Mouse (Mus musculus): ENCODE data around the gene Ehd4. TPM values are rescaled to one million over a fixed set of nuclear protein-coding genes. Genes with fewer than 3 reads are reported as not detected.

Gene Ehd4
- total RNA-seq, 2 experiments from 2014 or later = 12.1 to 15.0 TPM

- H3K27ac ChIP-seq = no peak overlapping the region
- TF ChIP-seq CTCF (IDR thresholded peaks at IDR 0.05) = no peak
- DNase-seq (ENCODE audit: extremely low spot score in 1 of 2, low spot score in 2 of 2) = no peak
- intact Hi-C loops (cut with DNase I) = no loop called here
- no peak overlapping the region for H3K4me3 ChIP-seq
Observed at GRCm38 (mm10) chr2:120141671-120142070, 12.7 kb downstream of the Ehd4 start.

- Histone ChIP-seq H3K27ac (no peak overlapping the region), H3K4me3 (no peak overlapping the region)
- DNase-seq (ENCODE audit: extremely low spot score in 1 of 2, low spot score in 2 of 2) = no peak
- intact Hi-C loops (cut with DNase I) = no loop called here
- TF ChIP-seq CTCF (IDR thresholded peaks at IDR 0.05) = no peak
Observed at GRCm38 (mm10) chr2:120140326-120140725, 14.1 kb downstream of the Ehd4 start.

GRCm38 (mm10) chr2:120139091-120139490 lies 15.3 kb downstream of the Ehd4 start:
- DNase-seq (ENCODE audit: extremely low spot score in 1 of 2, low spot score in 2 of 2) = no peak
- Histone ChIP-seq H3K27ac (no peak overlapping the region), H3K4me3 (no peak overlapping the region)
- TF ChIP-seq CTCF (IDR thresholded peaks at IDR 0.05) = no peak
- intact Hi-C loops (cut with DNase I) = no loop called here

- H3K4me3 ChIP-seq = no peak overlapping the region
- no peak for TF ChIP-seq CTCF (IDR thresholded peaks at IDR 0.05)
- H3K27ac ChIP-seq = no peak overlapping the region
- intact Hi-C loops (cut with DNase I) = no loop called here
- DNase-seq (ENCODE audit: extremely low spot score in 1 of 2, low spot score in 2 of 2) = no peak
Observed at GRCm38 (mm10) chr2:120137281-120137680, 17.1 kb downstream of the Ehd4 start.

GRCm38 (mm10) chr2:120134453-120135075 lies 19.8 kb downstream of the Ehd4 start:
- intact Hi-C loops (cut with DNase I) = no loop called here
- Histone ChIP-seq H3K4me3 (no peak overlapping the region), H3K27ac (no peak overlapping the region)
- TF ChIP-seq CTCF (IDR thresholded peaks at IDR 0.05) = no peak
- DNase-seq (ENCODE audit: extremely low spot score in 1 of 2, low spot score in 2 of 2) = no peak

GRCm38 (mm10) chr2:120131881-120132280 lies 22.5 kb downstream of the Ehd4 start:
- H3K4me3 ChIP-seq = no peak overlapping the region
- no peak overlapping the region for H3K27ac ChIP-seq
- intact Hi-C loops (cut with DNase I) = no loop called here
- DNase-seq (ENCODE audit: extremely low spot score in 1 of 2, low spot score in 2 of 2) = no peak
- TF ChIP-seq CTCF (IDR thresholded peaks at IDR 0.05) = no peak

GRCm38 (mm10) chr2:120129252-120129908 lies 25.0 kb downstream of the Ehd4 start:
- Histone ChIP-seq H3K4me3 (no peak overlapping the region), H3K27ac (no peak overlapping the region; the same call in 1 of the 2 replicates)
- TF ChIP-seq CTCF (IDR thresholded peaks at IDR 0.05) = no peak
- intact Hi-C loops (cut with DNase I) = no loop called here
- DNase-seq (ENCODE audit: extremely low spot score in 1 of 2, low spot score in 2 of 2) = no peak

GRCm38 (mm10) chr2:120128611-120129051 lies 25.8 kb downstream of the Ehd4 start:
- Histone ChIP-seq H3K4me3 (no peak overlapping the region), H3K27ac (no peak overlapping the region; the same call in 1 of the 2 replicates)
- no peak for DNase-seq (ENCODE audit: extremely low spot score in 1 of 2, low spot score in 2 of 2)
- intact Hi-C loops (cut with DNase I) = no loop called here
- TF ChIP-seq CTCF (IDR thresholded peaks at IDR 0.05) = no peak

GRCm38 (mm10) chr2:120128011-120128410 lies 26.4 kb downstream of the Ehd4 start:
- no peak for TF ChIP-seq CTCF (IDR thresholded peaks at IDR 0.05)
- intact Hi-C loops (cut with DNase I) = no loop called here
- no peak overlapping the region; the same call in 1 of the 2 replicates for H3K27ac ChIP-seq
- no peak overlapping the region for H3K4me3 ChIP-seq
- DNase-seq (ENCODE audit: extremely low spot score in 1 of 2, low spot score in 2 of 2) = no peak

- DNase-seq (ENCODE audit: extremely low spot score in 1 of 2, low spot score in 2 of 2) = no peak
- TF ChIP-seq CTCF (IDR thresholded peaks at IDR 0.05) = no peak
- H3K4me3 ChIP-seq = no peak overlapping the region
- intact Hi-C loops (cut with DNase I) = no loop called here
- H3K27ac ChIP-seq = no peak overlapping the region
Observed at GRCm38 (mm10) chr2:120126901-120127300, 27.5 kb downstream of the Ehd4 start.

GRCm38 (mm10) chr2:120126408-120126807 lies 28.0 kb downstream of the Ehd4 start:
- H3K27ac ChIP-seq = no peak overlapping the region
- intact Hi-C loops (cut with DNase I) = no loop called here
- no peak overlapping the region for H3K4me3 ChIP-seq
- no peak for TF ChIP-seq CTCF (IDR thresholded peaks at IDR 0.05)
- no peak for DNase-seq (ENCODE audit: extremely low spot score in 1 of 2, low spot score in 2 of 2)

GRCm38 (mm10) chr2:120125461-120125860 lies 28.9 kb downstream of the Ehd4 start:
- no peak for TF ChIP-seq CTCF (IDR thresholded peaks at IDR 0.05)
- DNase-seq (ENCODE audit: extremely low spot score in 1 of 2, low spot score in 2 of 2) = no peak
- H3K27ac ChIP-seq = no peak overlapping the region
- H3K4me3 ChIP-seq = no peak overlapping the region
- intact Hi-C loops (cut with DNase I) = no loop called here

GRCm38 (mm10) chr2:120124946-120125345 lies 29.5 kb downstream of the Ehd4 start:
- intact Hi-C loops (cut with DNase I) = no loop called here
- no peak for DNase-seq (ENCODE audit: extremely low spot score in 1 of 2, low spot score in 2 of 2)

More at GRCm38 (mm10) chr2:120124946-120125345, 29.5 kb downstream of the Ehd4 start:
- no peak for TF ChIP-seq CTCF (IDR thresholded peaks at IDR 0.05)
- no peak overlapping the region for H3K4me3 ChIP-seq
- H3K27ac ChIP-seq = no peak overlapping the region

All from left cerebral cortex, adult 2 months (tissue).